Mouse (Mus musculus): ENCODE data around the gene Tpo. TPM values are rescaled to one million over a fixed set of nuclear protein-coding genes. Genes with fewer than 3 reads are reported as not detected.

Gene Tpo
- not detected for polyA plus RNA-seq (2012; fragmentation: generic; extraction: Trizol)

DNA sequence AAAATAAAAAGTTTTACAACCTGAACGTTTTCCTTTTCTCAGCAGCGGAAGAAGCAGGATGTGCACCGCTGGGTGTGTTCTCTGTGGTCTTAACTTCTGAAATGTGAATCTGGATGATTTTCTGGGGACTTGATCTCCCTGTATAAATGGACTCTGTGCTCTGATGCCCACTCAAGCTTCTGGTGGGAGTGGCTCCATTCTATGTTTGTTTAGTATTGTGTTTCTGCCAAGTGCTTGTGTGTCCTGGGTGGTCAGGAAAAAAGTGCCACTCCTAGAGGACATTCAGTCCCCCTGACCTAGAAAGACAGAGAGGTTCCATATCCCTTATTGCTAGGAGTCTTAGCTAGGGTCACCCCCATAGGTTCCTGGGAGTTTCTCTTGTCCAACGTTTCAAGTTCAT, at the start of gene Tpo:
Gene Tpo, minus strand, starts transcription at position 101 of the 400 bp plus-strand sequence.

Other genes starting within 250 kb of the Tpo start
- gene Pxdn, start 195.0 kb downstream of the Tpo start, polyA plus RNA-seq (2012; fragmentation: generic; extraction: Trizol): 10 to 100 TPM in 1 of 2 experiments, 1 to 10 TPM in 1; 4.6 to 62.1 TPM
- not detected for gene Sntg2, start 240.8 kb upstream of the Tpo start, polyA plus RNA-seq (2012; fragmentation: generic; extraction: Trizol)

Measured in C3H10T1/2 (cell line).